Mouse (Mus musculus): ENCODE measurements around the gene 6430531B16Rik.

The 6430531B16Rik gene

GRCm38 (mm10) chr7:139936705-139937104, 41.9 kb downstream of the 6430531B16Rik start:
- no peak for DNase-seq

GRCm38 (mm10) chr7:139930732-139931131, 47.8 kb downstream of the 6430531B16Rik start:
- peak; percentile 64 for DNase-seq

All from right cerebral cortex, postnatal 14 days (tissue).